Mouse (Mus musculus) cerebellum, postnatal 36 days (tissue): ENCODE results near the gene Scd3.
"Not testable (repeated sequence)": the region's sequence is repeated elsewhere in the genome, so short reads cannot be mapped to it uniquely, and the experiment has no call there.

Experiments
- DNase-seq, 2 experiments: peaks; one replicate each; pipeline ENCODE4 v3.0.0; 2021 to 2022; ENCODE audit warnings: mixed read lengths in 2 of 2

Scd3 gene

GRCm38 (mm10) chr19:44275418-44275817 lies 72.3 kb downstream of the Scd3 start:
- no peak for DNase-seq

- DNase-seq: no peak
Observed at GRCm38 (mm10) chr19:44276861-44277260, 73.8 kb downstream of the Scd3 start.

- DNase-seq: no peak
Observed at GRCm38 (mm10) chr19:44277931-44278330, 74.9 kb downstream of the Scd3 start.

- DNase-seq: no peak
Observed at GRCm38 (mm10) chr19:44280755-44281154, 77.7 kb downstream of the Scd3 start.

- not testable (repeated sequence) for DNase-seq
Observed at GRCm38 (mm10) chr19:44281825-44282447, 78.9 kb downstream of the Scd3 start.

- DNase-seq: no peak
Observed at GRCm38 (mm10) chr19:44282534-44283156, 79.6 kb downstream of the Scd3 start.

GRCm38 (mm10) chr19:44283157-44284024 lies 80.3 kb downstream of the Scd3 start:
- no peak for DNase-seq

- DNase-seq: peak; percentile 85 to 92
Observed at GRCm38 (mm10) chr19:44284025-44284695, 81.1 kb downstream of the Scd3 start.

GRCm38 (mm10) chr19:44284723-44285122 lies 81.7 kb downstream of the Scd3 start:
- no peak for DNase-seq

- DNase-seq: no peak
Observed at GRCm38 (mm10) chr19:44285554-44285953, 82.5 kb downstream of the Scd3 start.

GRCm38 (mm10) chr19:44286109-44286508 lies 83.0 kb downstream of the Scd3 start:
- DNase-seq: no peak

GRCm38 (mm10) chr19:44287415-44288110 lies 84.5 kb downstream of the Scd3 start:
- DNase-seq: no peak

- no peak for DNase-seq
Observed at GRCm38 (mm10) chr19:44292083-44292482, 89.0 kb downstream of the Scd3 start.

- DNase-seq: peak; percentile 85 to 86
Observed at GRCm38 (mm10) chr19:44292483-44292882, 89.4 kb downstream of the Scd3 start.

GRCm38 (mm10) chr19:44292941-44293768 lies 90.1 kb downstream of the Scd3 start, which contains the start of gene Scd2:
TSS of gene Scd2 (plus strand) at chr19:44293674.
- peak in 1 of 2 experiments; percentile 34 for DNase-seq
